Comparison of ENCODE assay signal across 8 mouse cellular contexts in genomic region chr6:100562719-100563551, GRCm38 (mm10).
DNase-seq lines count a peak whose midpoint lies in the region; ATAC-seq lines count a peak whose summit lies in the region.

No protein-coding gene starts in this region.

- peak overlapping the region; percentile 66 for H3K9ac ChIP-seq in heart, embryonic 11.5 days (ENCODE audit: low read depth, low read length)
- 0 out of 2 replicates have a peak overlapping the region, but pooled peaks have one; percentile 26 for H3K9ac ChIP-seq in liver, embryonic 13.5 days
- peak overlapping the region; percentile 77 for H3K9ac ChIP-seq in neural tube, embryonic 13.5 days

- peak; percentile 38; the same call in 1 of the 2 replicates for ATAC-seq in common myeloid progenitor, adult 5-6 weeks (replicated peaks; ENCODE audit: low read depth, poor library complexity, severe bottlenecking)
- ATAC-seq in heart, embryonic 11.5 days (replicated peaks; ENCODE audit: insufficient number of reproducible peaks, low FRiP score, low TSS enrichment): peak; percentile 55
- ATAC-seq in liver, embryonic 13.5 days (ENCODE audit: low read depth): peak; percentile 26; the same call in 1 of the 2 replicates
- ATAC-seq in neural tube, embryonic 13.5 days (ENCODE audit: low read depth): peak; percentile 76

- DNase-seq in spleen, postnatal 10 days (ENCODE audit: low spot score in 2 of 2): peak; percentile 9 to 18
- DNase-seq in spleen, adult 12 weeks (ENCODE audit: low spot score): no peak
- peak; percentile 29 for DNase-seq in kidney, postnatal 14 days
- DNase-seq in liver, embryonic 13.5 days: no peak
- DNase-seq in thymus, postnatal 4 days: peak; percentile 82

- no peaks in the 10 kb centered on the region for H3K9me3 ChIP-seq in heart, embryonic 11.5 days (replicated peaks; ENCODE audit: control insufficient read depth, low read length)
- no peaks in the 10 kb centered on the region for H3K9me3 ChIP-seq in liver, embryonic 13.5 days (replicated peaks)
- H3K9me3 ChIP-seq in neural tube, embryonic 13.5 days: no peaks in the 10 kb centered on the region

- peak overlapping the region; percentile 98 for H3K4me2 ChIP-seq in heart, embryonic 11.5 days
- H3K4me2 ChIP-seq in liver, embryonic 13.5 days: peak overlapping the region; percentile 74
- peak overlapping the region; percentile 99 for H3K4me2 ChIP-seq in neural tube, embryonic 13.5 days

- peaks cover 68% of the 10 kb centered on the region for H3K27me3 ChIP-seq in heart, embryonic 11.5 days (ENCODE audit: control insufficient read depth, insufficient read depth, low read length)
- peaks cover 51% of the 10 kb centered on the region for H3K27me3 ChIP-seq in liver, embryonic 13.5 days
- H3K27me3 ChIP-seq in neural tube, embryonic 13.5 days: peaks cover 43% of the 10 kb centered on the region

- no peak overlapping the region for H3K27ac ChIP-seq in heart, embryonic 11.5 days (ENCODE audit: low read depth, low read length)
- H3K27ac ChIP-seq in liver, embryonic 13.5 days: no peak overlapping the region
- peak overlapping the region; percentile 91 for H3K27ac ChIP-seq in neural tube, embryonic 13.5 days (replicated peaks)

- WGBS in heart, embryonic 11.5 days (ENCODE audit: insufficient replicate concordance): 1% methylated on average over 51 of the region's 51 CpGs
- WGBS in liver, embryonic 13.5 days (ENCODE audit: insufficient replicate concordance): 3% methylated on average over 51 of the region's 51 CpGs
- under 1% methylated on average over 51 of the region's 51 CpGs for WGBS in neural tube, embryonic 13.5 days

- H3K4me1 ChIP-seq in heart, embryonic 11.5 days (ENCODE audit: control insufficient read depth, insufficient read depth, low read length): peaks cover 15% of the 10 kb centered on the region
- H3K4me1 ChIP-seq in liver, embryonic 13.5 days (replicated peaks): peaks cover 12% of the 10 kb centered on the region
- H3K4me1 ChIP-seq in neural tube, embryonic 13.5 days (replicated peaks): peaks cover 36% of the 10 kb centered on the region

- H3K4me3 ChIP-seq in heart, embryonic 11.5 days (ENCODE audit: low read depth, low read length): peak overlapping the region; percentile 53
- H3K4me3 ChIP-seq in liver, embryonic 13.5 days (replicated peaks): peak overlapping the region; percentile 50
- H3K4me3 ChIP-seq in neural tube, embryonic 13.5 days: peak overlapping the region; percentile 49

- H3K36me3 ChIP-seq in heart, embryonic 11.5 days (ENCODE audit: control insufficient read depth, insufficient read depth, low read length): no peaks in the 10 kb centered on the region
- no peaks in the 10 kb centered on the region for H3K36me3 ChIP-seq in liver, embryonic 13.5 days
- no peaks in the 10 kb centered on the region for H3K36me3 ChIP-seq in neural tube, embryonic 13.5 days

Comparison
In these comparisons a context has a peak if more than half of its experiments do, and no peak if none do; other contexts are left out.
1. DNase-seq: peak in spleen, postnatal 10 days (2 of 2), kidney, postnatal 14 days (single experiment) and thymus, postnatal 4 days (single experiment); none in spleen, adult 12 weeks (single experiment) and liver, embryonic 13.5 days (single experiment).
2. ATAC-seq: peak in every context shown above with its lines; median percentile 76 in neural tube, embryonic 13.5 days; 55 in heart, embryonic 11.5 days; 38 in common myeloid progenitor, adult 5-6 weeks; 26 in liver, embryonic 13.5 days.
3. H3K9ac ChIP-seq: peak in every context shown above with its lines; median percentile 77 in neural tube, embryonic 13.5 days; 66 in heart, embryonic 11.5 days; 26 in liver, embryonic 13.5 days.
4. Peak in every context shown above with its lines, with median percentiles within 50 percentile points of each other: H3K4me2 ChIP-seq and H3K4me3 ChIP-seq.